15 mouse cellular contexts compared by ENCODE assay signal in the genomic region with DNA sequence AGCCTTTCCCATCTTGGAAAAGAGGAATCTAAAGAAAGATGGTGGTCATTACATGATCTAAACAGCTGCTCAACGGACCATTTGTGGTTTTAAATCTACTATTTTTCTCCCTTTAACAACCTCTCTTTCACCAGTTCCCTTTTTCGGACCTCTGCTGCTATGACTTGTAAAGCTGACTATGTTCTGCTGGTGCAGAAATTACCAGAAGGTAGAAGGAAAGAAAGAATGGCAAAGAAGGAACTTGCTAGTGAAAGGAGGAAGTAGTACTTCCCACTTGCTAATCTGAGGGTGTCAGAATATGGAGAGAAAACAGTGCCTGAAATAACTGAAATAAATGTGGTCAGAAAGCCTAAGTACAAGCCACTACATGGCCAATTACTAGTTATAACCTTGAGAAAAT.
"Had no signal": no experiment of that assay in that cellular context is flagged by ENCODE, and none has a peak within 500 bp of the region (broad histone marks: within the 10 kb centered on the region; RNA-seq: fewer than 3 reads in every experiment).

No protein-coding gene starts in this region.

- H3K27ac ChIP-seq: limb, embryonic 15.5 days; liver, embryonic 12.5 days; neural tube, embryonic 12.5 days had no signal

- H3K4me2 ChIP-seq: limb, embryonic 15.5 days; liver, embryonic 12.5 days; lung, embryonic 14.5 days; neural tube, embryonic 12.5 days had no signal

- H3K4me1 ChIP-seq: limb, embryonic 15.5 days; liver, embryonic 12.5 days; neural tube, embryonic 12.5 days had no signal

- H3K9ac ChIP-seq: limb, embryonic 15.5 days; liver, embryonic 12.5 days; lung, embryonic 14.5 days; neural tube, embryonic 12.5 days had no signal

- H3K27me3 ChIP-seq: limb, embryonic 15.5 days; liver, embryonic 12.5 days; neural tube, embryonic 12.5 days had no signal

- H3K36me3 ChIP-seq: limb, embryonic 15.5 days; liver, embryonic 12.5 days; neural tube, embryonic 12.5 days had no signal

- DNase-seq: kidney, adult 8-10 months; kidney, postnatal 25 days; layer of hippocampus, adult 9-11 months; layer of hippocampus, postnatal 36 days; lung, embryonic 14.5 days; lung, postnatal 10 days; lung, postnatal 4 days; midbrain, embryonic 14.5 days; retina, postnatal 1 day; right cerebral cortex, postnatal 4 days; thymus, adult 18-20 months; thymus, postnatal 25 days had no signal

- H3K4me3 ChIP-seq: limb, embryonic 15.5 days; liver, embryonic 12.5 days; neural tube, embryonic 12.5 days had no signal

- H3K9me3 ChIP-seq: limb, embryonic 15.5 days; liver, embryonic 12.5 days; neural tube, embryonic 12.5 days had no signal

- ATAC-seq: liver, embryonic 12.5 days had no signal
